Mouse (Mus musculus) left cerebral cortex, postnatal 25 days (tissue): ENCODE data around the gene Grin2d. TPM values are rescaled to one million over a fixed set of nuclear protein-coding genes. Genes with fewer than 3 reads are reported as not detected.
A peak's percentile ranks its signal among the peaks of the same experiment; 100 is the strongest.

Source experiments
- DNase-seq, 2 experiments: peaks; one replicate each; pipeline ENCODE4 v3.0.0; 2022; ENCODE audit warnings: low spot score in 2 of 2, mixed read lengths in 1 of 2
- intact Hi-C: fragments of 180-260 bp; cut with DNase I; formaldehyde crosslinking; loops from one replicate; pipeline ENCODE4 v1.15.1; 2025
- total RNA-seq, 2 experiments: library from RNA; stranded (reverse); gene quantifications; 2 replicates each; pipeline ENCODE4 v1.2.3; 2021

Gene Grin2d
- total RNA-seq, 2 experiments from 2014 or later, result 10.9 TPM

DNA sequence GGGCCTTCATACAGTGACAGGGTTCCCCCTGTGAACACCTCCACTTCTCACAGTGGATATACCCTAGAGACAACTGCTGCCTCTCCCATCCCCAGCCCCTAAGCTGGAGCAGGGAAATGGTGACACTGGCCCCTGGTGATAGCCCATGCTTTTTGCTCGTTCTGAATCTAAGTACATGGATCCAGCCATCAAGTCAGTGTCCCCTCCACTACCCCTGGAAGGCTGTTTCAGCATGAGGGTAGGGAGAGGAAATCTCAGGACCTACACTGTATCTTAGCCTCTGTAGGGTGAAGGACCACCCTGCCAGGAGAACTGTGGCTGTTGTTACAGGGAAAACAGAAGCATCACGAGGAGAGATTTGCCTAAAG lies 62.2 kb downstream of the Grin2d start:
- no peak for DNase-seq
- intact Hi-C loops, result no loop called here

DNA sequence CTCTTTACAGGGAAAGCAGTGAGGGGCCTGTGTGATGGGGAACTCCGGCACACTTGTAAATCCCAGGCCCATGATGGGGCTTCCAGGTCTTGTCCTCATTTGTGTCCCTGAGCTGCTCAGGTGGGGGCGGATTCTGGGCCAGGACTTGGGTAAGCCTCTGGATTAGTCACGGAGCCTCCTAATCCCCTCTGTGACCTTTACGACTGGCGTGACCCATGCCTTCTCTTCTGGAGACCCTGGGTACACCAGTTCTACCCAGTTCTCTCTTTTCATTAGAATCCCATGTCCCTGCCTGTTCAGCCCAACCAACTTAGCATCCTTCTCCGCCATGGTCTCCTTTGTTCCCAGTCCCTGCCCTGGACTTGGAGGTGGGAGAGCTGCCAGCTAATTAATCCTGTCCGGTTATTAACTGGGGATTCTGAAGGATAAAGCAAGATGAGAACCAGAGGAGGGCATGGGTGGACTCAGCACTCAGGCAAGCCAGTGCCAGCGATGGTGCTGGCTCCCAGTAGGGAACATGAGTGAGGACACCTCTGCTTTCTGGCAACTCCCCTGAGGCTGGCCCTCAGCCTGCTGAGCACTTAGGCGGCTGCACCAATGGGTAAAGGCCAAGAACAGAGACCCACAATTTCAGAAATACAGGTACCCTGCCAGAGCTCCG lies 62.7 kb downstream of the Grin2d start:
- intact Hi-C loops, result no loop called here
- no peak for DNase-seq

DNA sequence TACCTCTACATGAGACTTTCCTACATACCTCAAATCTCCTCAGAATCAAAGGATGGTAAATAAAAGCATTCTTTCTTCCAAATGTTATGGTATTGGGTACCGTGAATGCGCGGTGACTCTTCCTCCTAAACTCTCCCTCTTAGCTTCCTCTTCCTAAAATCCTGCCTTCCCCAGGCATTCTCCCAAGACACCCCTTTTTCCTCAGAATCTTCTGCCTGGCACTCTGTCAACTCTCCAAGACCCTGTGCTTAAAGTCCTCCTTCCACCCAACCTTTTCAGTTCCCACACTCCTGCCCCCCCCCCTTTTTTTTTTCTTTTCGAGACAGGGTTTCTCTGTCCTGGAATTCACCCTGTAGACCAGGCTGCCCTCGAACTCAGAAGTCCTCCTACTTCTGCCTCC lies 63.3 kb downstream of the Grin2d start:
- DNase-seq, result no peak

DNA sequence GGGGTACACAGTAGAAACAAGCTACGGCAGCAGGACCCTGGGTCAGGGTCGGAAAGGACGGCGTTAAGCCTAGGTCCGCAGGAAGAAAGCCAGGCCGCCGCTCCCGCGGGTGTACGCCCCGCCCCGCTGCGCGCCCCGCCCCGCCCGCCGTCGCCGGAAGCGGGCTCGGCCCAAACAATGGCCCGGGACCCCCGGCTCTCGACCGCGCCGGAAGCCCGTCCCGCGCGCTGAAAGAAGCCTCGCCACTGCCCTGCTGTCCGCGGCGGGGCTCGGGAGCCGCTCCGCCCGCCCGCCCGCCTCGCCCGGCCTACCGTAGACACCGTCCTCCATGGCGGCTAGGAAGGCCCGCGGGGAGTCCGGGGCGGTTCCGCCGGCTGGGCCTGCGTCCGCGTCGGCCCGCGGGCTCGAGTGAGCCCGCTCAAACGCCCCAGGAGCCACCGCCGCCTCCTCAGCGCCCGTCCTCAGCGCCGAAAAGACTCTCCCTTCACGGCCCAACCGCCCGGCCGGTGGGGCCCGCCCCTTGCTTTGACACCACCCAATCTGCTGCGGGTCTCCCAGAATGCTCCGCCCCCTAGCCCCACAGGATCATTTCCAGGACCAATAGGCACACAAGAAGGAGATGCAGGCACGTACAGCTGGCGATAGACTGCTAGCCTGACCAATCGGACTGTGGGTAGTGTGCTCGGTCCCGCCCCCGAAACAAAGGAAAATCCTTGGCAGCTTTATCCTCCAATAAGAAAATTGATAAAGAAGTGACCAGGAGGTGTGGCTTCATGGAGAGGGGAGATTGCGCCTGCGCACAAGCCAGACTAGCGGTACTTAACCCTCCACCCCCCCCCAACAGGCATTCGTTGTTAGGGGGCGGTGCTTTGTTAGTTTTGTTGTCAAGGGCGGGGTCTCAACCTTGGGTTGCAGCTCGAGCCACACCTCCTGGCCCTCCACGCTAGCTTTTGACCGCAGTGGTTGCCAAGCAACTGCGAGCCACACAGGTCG lies 64.1 kb downstream of the Grin2d start, which contains the start of gene Cyth2:
Gene Cyth2, minus strand, starts transcription at position 795 of the 993 bp plus-strand sequence.
- peak; percentile 99 to 100 for DNase-seq
- intact Hi-C loops, result no loop called here

More for the DNA sequence above, 63.3 kb downstream of the Grin2d start:
- intact Hi-C loops, result no loop called here

DNA sequence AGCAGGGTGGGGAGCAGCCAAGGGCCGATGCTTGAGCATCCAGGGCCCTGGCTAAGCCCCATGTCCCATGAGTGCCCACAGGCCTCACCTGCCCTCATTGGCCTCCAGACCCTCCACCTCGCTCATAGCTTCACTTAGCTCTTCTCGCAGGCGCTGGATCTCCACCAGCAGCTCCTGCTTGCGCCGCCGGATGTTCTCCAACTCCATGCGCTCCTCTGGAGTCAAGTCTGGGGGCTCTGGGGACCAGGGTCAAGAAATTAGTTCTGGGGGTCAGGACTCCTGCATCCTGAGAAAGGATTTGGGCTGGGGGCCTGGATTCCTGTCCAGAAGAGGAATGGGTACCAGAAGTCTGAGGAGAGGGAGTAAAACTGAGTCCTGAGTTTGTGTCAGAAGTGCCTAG lies 65.3 kb downstream of the Grin2d start:
- intact Hi-C loops, result no loop called here

DNA sequence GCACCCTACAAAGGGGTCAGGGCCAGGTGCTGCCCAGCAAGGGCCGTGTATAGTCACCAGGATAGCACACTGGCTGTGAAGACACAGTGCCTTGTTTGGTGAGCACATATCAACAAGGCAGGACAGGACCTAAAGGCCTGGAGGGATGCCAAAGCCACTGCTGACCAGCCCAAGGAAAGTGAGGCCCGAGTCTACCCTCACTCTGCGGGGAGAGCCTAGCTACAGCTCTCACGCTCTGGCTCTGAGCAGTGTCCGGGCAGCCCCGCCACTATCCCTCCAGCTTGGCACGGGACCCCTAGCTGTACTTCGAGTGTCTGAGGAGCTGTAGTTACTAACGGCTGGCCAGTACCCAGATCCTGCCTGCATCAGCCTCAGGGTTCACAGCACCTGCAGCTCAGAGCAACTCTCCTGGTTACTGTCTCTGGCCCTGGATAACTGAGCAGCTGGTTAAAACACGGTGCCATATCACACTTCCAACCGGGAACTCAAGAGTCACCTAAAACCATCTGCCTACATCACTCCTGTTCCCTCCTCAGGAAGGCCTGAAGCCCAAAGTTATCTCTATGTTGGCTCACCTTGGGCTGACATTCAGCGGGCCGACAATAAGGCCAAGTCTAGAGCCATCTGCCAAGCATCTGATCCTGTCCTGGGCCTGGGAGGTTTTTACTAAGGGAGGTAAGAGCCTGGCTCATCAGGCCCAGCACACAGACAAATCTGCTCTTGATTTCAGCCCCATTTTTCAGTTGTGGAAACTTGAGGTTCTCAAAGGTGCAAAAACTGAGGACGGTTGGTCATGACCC lies 68.7 kb downstream of the Grin2d start:
- no peak for DNase-seq
- intact Hi-C loops, result no loop called here

More for the DNA sequence above, 65.3 kb downstream of the Grin2d start:
- DNase-seq, result no peak

DNA sequence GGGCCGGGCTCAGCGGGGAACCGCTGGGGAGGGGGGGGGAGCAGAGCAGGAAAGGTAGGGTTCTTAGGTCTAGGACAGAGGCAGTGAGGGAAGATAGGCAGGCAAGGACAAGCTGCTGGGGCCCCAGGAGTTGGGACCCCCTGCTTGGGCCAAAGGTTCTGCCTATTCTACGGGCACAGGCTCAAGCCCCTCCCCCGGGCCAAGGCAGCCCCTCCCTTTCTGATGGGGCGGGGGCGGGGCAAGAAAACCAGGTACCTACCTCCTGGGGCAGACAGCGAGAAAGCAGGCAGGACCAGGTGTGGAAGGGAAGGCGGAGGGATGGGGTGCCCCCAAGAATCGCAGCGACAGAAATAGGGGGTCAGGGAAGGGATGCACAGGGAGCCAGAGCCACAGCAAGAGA lies 69.7 kb downstream of the Grin2d start:
- no peak for DNase-seq
- intact Hi-C loops, result no loop called here

DNA sequence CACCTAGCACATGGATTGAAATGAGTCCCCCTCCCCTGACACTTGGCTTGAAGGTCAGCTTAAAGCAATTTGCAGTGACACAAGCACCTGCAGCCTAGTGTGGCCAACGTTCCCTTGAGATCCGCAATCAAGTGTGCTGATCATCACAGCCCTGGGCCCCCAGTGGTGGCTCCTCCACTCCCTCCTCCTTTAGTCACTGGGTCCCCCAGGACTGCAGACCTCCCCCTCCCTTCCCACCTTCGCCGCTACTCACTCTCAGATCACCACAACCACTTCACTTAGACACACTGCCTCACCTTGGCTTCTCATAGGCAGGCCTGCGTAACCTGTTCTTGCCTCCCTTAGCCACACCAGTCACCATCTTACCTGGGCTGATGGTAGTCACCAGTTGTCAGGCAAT lies 72.2 kb downstream of the Grin2d start:
- intact Hi-C loops, result no loop called here
- no peak for DNase-seq

DNA sequence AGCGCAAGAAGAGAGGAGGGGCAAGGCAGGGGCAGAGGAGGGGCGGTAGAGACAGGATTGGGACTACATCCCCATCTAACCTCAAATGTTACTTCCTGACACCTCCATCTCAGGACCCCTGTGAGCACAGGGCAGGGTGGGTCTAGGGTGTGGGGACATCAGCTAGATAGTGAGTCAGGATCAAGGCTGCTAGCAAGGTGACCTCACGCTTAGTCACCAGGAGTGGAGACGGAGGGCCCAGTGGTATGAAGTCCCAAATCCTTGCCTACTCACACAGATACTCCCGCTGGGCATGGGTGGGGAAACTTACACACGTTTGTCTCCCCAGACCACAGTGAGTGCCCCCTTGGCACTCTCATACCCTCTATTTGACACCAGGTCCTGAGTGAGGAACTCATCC lies 75.6 kb downstream of the Grin2d start:
- no peak for DNase-seq
- intact Hi-C loops, result loop anchor here (5.0 kb wide), 1 partner anchor 85 kb away; the partner anchor contains the start of genes Rpl18 and Sphk2

DNA sequence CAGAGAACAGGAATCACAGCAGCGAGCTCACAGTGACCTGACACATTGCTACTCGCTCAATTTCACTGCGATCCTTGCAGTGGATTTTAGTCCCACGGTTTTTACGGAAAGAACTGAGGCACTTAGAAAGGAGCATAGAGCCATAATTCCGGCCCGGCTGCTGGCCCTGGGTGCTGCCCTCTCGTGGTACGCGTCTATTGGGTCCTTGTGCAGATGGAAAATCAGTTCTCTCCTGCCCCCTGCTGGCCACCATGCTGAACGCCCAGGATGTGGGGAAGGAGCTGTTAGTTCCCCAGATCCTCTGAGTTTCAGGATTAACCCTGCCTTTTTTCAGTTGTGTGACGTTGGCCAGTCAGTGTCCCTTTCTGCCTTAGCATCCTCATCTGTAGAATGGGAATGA lies 76.8 kb downstream of the Grin2d start:
- DNase-seq, result peak; percentile 92 to 94
- intact Hi-C loops, result loop anchor here (1.0 to 5.0 kb wide), 3 partner anchors 17 to 84 kb away; partner anchors contain the start of genes Rpl18, Sphk2 and Sult2b1

DNA sequence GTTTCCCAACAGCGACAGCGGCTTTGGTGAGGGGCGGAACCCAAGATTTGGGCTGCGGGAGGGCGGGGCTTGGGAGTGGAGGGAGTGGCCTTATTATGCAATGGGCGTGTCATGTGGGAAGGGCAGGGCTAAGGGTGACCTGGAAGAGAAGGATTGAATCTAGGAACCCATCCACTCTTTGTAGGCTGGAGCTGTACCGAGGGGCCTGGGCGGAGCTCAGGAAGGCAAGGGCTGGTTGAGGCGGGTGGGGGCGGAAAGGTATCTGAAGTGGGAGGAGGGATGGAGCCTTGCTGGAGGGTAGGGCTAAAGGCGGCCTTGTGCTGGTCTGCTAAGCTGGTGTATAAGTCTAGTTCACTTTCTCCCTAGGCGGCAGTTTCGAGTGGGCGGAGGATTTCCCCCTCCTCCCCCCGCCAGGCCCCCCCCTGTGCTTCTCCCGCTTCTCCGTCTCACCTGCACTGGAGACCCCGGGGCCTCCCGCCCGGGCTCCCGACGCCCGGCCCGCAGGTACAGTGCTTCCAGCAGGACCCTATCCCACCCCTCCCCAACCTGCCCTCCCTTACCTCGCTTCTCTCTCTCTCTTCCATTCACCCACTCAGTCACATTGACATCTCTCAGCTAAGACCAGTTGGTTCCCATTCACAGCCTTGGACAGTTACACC lies 77.5 kb downstream of the Grin2d start:
- intact Hi-C loops, result loop anchor here (1.0 to 5.0 kb wide), 3 partner anchors 16 to 83 kb away; partner anchors contain the start of genes Rpl18, Sphk2 and Sult2b1
- no peak for DNase-seq

DNA sequence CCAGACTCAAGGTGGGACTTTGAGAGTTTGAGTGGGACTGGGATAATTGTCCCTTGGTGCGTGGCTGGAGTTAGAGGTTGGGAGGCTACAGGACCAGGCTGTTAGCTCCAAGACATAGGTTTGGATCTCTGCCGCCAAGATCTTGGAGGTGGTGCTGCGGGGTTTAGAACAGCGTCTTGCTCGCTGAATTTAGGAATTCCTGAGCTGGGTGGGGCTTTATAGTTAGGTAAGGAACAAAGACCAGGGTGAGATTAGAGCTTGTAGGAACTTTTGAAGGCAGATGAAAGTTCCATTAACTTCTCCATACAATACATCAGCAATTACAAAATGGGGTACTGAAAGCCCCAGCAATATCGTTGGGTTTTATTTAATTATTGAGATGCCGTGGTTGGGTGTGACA lies 78.2 kb downstream of the Grin2d start:
- intact Hi-C loops, result loop anchor here (2.0 to 5.0 kb wide), 2 partner anchors 15 to 83 kb away; partner anchors contain the start of genes Rpl18, Sphk2 and Sult2b1
- no peak for DNase-seq

DNA sequence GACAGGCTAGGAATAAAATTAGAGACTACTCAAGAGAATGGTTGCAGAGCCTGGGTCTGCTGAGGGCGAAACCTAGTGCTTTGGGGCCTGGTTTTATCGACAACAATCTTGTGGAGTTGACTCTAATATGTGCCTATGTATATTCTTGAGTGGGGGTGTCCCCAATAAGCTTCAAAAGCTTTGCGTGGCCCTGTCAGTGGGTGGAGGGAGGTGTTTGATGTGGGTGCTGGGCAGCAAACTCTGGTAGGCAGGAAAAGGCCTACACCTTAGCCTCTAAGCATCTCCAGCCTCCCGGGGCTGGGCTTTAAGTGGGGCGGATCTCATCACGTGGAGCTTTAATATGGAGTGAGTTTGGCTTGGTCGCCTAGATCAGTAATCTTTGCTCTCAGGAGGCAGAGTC lies 79.2 kb downstream of the Grin2d start:
- intact Hi-C loops, result no loop called here

DNA sequence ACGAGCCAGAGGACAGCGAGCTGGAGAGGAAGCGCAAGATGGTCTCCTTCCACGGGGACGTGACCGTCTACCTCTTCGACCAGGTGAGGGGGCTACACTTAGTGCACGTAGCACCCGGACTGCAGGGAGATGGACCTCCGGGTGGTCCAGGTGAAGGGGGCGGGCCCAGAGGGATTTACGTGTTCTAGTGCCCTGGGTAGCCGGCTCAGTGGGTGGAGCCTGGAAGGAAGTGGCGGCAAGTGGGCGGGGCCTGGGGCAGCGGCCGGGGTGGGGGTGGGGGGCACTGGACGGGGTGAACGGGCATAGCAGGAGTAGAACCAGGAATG lies 79.7 kb downstream of the Grin2d start:
- intact Hi-C loops, result no loop called here
- DNase-seq, result no peak

More for the DNA sequence above, 79.2 kb downstream of the Grin2d start:
- no peak for DNase-seq

DNA sequence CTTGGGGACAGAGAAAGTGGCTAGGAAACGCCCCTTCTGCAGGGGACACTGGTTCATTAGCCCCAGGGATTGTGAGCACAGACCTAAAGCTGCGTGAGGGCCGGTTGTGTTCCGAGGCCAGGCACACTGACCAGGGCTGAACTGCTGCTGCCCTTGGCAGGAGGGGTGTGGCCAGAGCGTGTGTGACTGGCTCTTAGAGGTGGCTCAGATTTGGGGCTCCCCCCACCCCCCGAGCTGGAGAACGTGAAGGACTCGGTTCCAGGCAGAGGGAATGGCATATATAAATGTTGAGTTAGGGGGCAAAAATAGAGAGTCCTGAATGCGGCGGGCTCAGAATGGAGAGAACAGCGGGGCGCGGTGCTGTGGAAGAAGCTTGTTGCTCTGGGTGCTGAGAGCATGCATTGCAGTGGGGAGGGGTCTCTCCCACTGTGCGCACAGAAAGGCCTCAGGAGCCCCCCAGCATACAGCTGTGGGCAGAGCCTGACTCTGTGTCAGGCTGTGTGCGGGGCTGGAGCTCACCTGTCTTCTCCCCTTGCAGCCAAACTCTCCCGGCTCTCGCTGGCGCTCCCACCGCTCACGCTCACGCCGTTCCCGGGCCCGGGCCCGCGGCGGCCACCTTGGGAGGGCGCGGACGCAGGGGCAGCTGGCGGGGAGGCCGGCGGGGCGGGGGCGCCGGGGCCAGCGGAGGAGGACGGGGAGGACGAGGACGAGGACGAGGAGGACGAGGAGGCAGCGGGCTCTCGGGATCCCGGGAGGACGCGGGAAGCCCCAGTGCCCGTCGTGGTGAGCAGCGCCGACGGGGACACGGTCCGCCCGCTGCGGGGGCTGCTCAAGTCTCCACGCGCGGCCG lies 80.3 kb downstream of the Grin2d start:
- DNase-seq, result no peak
- intact Hi-C loops, result no loop called here

DNA sequence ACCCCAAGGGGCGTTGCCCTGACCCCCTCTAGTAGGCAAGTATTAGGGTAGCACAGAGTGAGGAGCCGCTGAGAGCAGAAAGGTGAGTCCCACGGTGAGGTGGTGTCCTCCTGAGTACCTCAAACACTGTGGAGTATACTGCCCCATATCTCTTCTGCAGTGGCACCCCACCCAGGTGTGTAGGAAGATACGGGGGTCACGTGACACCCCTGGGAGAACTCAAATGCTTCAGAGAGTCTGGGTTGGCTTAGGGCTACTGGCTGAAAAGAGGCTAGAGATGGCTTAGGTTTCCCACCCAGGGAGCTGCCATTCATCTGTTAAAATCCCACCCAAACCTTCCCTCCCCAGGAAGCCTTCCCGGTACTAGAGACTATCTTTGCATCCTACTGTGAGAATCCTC lies 81.2 kb downstream of the Grin2d start:
- DNase-seq, result no peak
- intact Hi-C loops, result no loop called here

DNA sequence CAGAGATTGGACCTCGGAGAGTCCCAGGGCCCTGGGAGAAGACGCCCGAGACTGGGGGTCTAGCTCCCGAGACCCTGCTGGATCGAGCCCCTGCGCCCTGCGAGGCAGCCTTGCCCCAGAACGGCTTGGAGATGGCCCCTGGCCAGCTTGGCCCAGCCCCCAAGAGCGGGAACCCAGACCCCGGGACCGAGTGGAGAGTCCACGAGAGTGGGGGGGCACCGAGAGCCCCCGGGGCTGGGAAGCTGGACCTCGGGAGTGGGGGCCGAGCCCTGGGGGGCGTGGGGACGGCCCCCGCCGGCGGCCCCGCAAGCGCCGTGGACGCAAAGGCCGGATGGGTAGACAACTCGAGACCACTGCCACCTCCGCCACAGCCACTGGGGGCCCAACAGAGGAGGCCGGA lies 83.2 kb downstream of the Grin2d start:
- intact Hi-C loops, result no loop called here
- no peak for DNase-seq

DNA sequence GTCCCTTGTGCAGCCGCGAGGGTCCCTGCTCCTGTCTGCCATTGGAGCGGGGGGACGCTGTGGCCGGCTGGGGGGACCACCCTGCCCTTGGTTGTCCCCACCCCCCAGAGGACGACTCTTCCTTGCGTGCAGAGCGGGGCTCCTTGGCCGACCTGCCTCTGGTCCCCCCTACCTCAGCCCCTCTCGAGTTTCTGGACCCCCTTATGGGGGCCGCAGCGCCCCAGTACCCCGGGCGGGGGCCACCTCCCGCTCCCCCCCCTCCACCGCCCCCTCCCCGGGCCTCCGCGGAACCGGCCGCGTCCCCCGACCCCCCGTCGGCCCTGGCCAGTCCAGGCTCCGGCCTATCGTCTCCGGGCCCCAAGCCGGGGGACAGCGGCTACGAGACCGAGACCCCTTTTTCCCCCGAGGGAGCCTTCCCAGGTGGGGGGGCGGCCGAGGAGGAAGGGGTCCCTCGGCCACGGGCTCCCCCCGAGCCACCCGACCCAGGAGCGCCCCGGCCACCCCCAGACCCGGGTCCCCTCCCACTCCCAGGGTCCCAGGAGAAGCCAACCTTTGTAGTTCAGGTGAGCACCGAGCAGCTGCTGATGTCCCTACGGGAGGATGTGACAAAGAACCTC lies 84.1 kb downstream of the Grin2d start:
- DNase-seq, result no peak
- intact Hi-C loops, result no loop called here
